Mouse (Mus musculus): ENCODE data around the gene Vps51. TPM values are rescaled to one million over a fixed set of nuclear protein-coding genes. Genes with fewer than 3 reads are reported as not detected.
"Not testable (repeated sequence)": the region's sequence is repeated elsewhere in the genome, so short reads cannot be mapped to it uniquely, and the experiment has no call there.

Gene Vps51
- total and polyA plus RNA-seq, 2 experiments from 2014 or later: 91.2 to 102 TPM

GRCm38 (mm10) chr19:6046294-6047153, 30.5 kb downstream of the Vps51 start, which contains the start of gene Syvn1:
Gene Syvn1, plus strand, starts transcription at chr19:6046576.
- under 1% methylated on average over 65 of the region's 65 CpGs for WGBS
- peak within 1 kb of the TSS; percentile 99 for H3K27ac ChIP-seq
- H3K9ac ChIP-seq (replicated peaks; ENCODE audit: low read length): peak within 1 kb of the TSS; percentile 74
- ATAC-seq (peak; percentile 92), DNase-seq (ENCODE audit: low spot score) (peak; percentile 96)
- peaks cover 13% of the 10 kb centered on the region for H3K4me1 ChIP-seq (ENCODE audit: insufficient read depth, low read length)
- no peaks in the 10 kb centered on the region for H3K9me3 ChIP-seq (ENCODE audit: low read length)
- peak; percentile 16; the same call in 1 of the 2 replicates for TF ChIP-seq CTCF (IDR thresholded peaks at IDR 0.05; ENCODE audit: low read depth)
- H3K36me3 ChIP-seq (ENCODE audit: insufficient read depth, low read length): peaks cover 31% of the 10 kb centered on the region
- H3K4me2 ChIP-seq (ENCODE audit: low read depth, low read length): peak within 1 kb of the TSS; percentile 97
- H3K4me3 ChIP-seq (ENCODE audit: low read length): peak within 1 kb of the TSS; percentile 87
- no peaks in the 10 kb centered on the region for H3K27me3 ChIP-seq (ENCODE audit: insufficient read depth, low read length)

GRCm38 (mm10) chr19:6045366-6046293, 31.4 kb downstream of the Vps51 start:
- WGBS: 14% methylated on average over 20 of the region's 20 CpGs
- no peak for DNase-seq (ENCODE audit: low spot score)

GRCm38 (mm10) chr19:6044102-6044501, 32.9 kb downstream of the Vps51 start:
- not testable (repeated sequence) for H3K4me3 ChIP-seq (ENCODE audit: low read length); H3K27me3 ChIP-seq (ENCODE audit: insufficient read depth, low read length); H3K36me3 ChIP-seq (ENCODE audit: insufficient read depth, low read length); H3K9me3 ChIP-seq (ENCODE audit: low read length); H3K9ac ChIP-seq (replicated peaks; ENCODE audit: low read length); H3K4me2 ChIP-seq (ENCODE audit: low read depth, low read length); H3K27ac ChIP-seq; ATAC-seq
- DNase-seq (ENCODE audit: low spot score): peak; percentile 73
- peak; percentile 57 for TF ChIP-seq CTCF (IDR thresholded peaks at IDR 0.05; ENCODE audit: low read depth)
- WGBS: 52% methylated on average over 4 of the region's 4 CpGs
- H3K4me1 ChIP-seq (ENCODE audit: insufficient read depth, low read length): peaks cover 13% of the 10 kb centered on the region

More at GRCm38 (mm10) chr19:6045366-6046293, 31.4 kb downstream of the Vps51 start:
- Histone ChIP-seq H3K4me1 (ENCODE audit: insufficient read depth, low read length) (peaks cover 13% of the 10 kb centered on the region), H3K36me3 (ENCODE audit: insufficient read depth, low read length) (peaks cover 22% of the 10 kb centered on the region), H3K4me3 (ENCODE audit: low read length) (peak overlapping the region; percentile 87), H3K9me3 (ENCODE audit: low read length) (no peaks in the 10 kb centered on the region), H3K4me2 (ENCODE audit: low read depth, low read length) (peak overlapping the region; percentile 97), H3K9ac (replicated peaks; ENCODE audit: low read length) (peak overlapping the region; percentile 74), H3K27ac (peak overlapping the region; percentile 99), H3K27me3 (ENCODE audit: insufficient read depth, low read length) (no peaks in the 10 kb centered on the region)
- TF ChIP-seq CTCF (IDR thresholded peaks at IDR 0.05; ENCODE audit: low read depth): peak; percentile 33
- ATAC-seq: peak; percentile 30

DNA sequence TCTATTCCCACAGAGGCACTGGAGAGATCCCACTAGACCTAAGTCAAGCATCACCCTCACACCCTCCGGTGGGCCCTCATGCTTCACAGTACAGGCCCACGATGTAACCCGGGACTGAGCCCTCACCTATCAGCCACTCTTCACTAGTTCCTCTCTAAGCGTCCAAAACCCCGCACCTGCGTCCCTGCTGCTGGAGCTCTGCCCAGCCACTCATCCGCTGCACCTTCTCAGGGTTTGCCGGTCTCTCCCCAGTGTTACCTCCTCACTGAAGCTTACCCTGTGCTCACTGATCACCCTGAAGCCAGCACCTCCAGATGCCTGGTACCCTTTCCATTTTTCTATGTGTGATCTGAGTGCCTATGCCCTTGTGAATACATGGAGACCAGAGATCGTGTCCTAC, 34.7 kb downstream of the Vps51 start:
- no peaks in the 10 kb centered on the region for H3K27me3 ChIP-seq (ENCODE audit: insufficient read depth, low read length)
- H3K4me2 ChIP-seq (ENCODE audit: low read depth, low read length): no peak overlapping the region
- no peak overlapping the region for H3K9ac ChIP-seq (replicated peaks; ENCODE audit: low read length)
- peaks cover 4% of the 10 kb centered on the region; the same call in 1 of the 2 replicates for H3K4me1 ChIP-seq (ENCODE audit: insufficient read depth, low read length)
- WGBS: 63% methylated on average over 9 of the region's 9 CpGs
- no peaks in the 10 kb centered on the region for H3K9me3 ChIP-seq (ENCODE audit: low read length)
- no peak overlapping the region for H3K4me3 ChIP-seq (ENCODE audit: low read length)
- DNase-seq (ENCODE audit: low spot score) (no peak), ATAC-seq (no peak)
- no peak for TF ChIP-seq CTCF (IDR thresholded peaks at IDR 0.05; ENCODE audit: low read depth)
- no peaks in the 10 kb centered on the region for H3K36me3 ChIP-seq (ENCODE audit: insufficient read depth, low read length)
- no peak overlapping the region for H3K27ac ChIP-seq

DNA sequence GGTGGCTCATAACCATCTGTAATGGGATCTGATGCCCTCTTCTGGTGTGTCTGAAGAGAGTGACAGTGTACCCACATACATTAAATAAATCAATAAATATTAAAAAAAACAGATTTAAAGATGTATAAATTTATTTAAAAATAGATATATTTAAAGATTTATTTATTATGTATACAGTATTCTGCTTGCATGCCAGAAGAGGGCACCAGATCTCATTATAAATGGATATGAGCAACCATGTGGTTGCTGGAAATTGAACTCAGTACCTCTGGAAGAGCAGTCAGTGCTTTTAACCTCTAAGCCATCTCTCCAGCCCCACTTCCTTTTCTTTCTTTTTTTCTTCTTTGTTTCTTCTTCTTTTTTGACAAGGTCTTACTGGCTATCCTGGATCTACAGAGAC, 37.0 kb downstream of the Vps51 start:
- no peaks in the 10 kb centered on the region for H3K36me3 ChIP-seq (ENCODE audit: insufficient read depth, low read length)
- no peak overlapping the region for H3K27ac ChIP-seq
- no peaks in the 10 kb centered on the region for H3K9me3 ChIP-seq (ENCODE audit: low read length)
- no peak for ATAC-seq
- H3K4me2 ChIP-seq (ENCODE audit: low read depth, low read length): no peak overlapping the region
- no peaks in the 10 kb centered on the region for H3K27me3 ChIP-seq (ENCODE audit: insufficient read depth, low read length)
- no peak for TF ChIP-seq CTCF (IDR thresholded peaks at IDR 0.05; ENCODE audit: low read depth)
- DNase-seq (ENCODE audit: low spot score): no peak
- no peak overlapping the region for H3K4me3 ChIP-seq (ENCODE audit: low read length)
- H3K9ac ChIP-seq (replicated peaks; ENCODE audit: low read length): no peak overlapping the region
- no peaks in the 10 kb centered on the region for H3K4me1 ChIP-seq (ENCODE audit: insufficient read depth, low read length)

DNA sequence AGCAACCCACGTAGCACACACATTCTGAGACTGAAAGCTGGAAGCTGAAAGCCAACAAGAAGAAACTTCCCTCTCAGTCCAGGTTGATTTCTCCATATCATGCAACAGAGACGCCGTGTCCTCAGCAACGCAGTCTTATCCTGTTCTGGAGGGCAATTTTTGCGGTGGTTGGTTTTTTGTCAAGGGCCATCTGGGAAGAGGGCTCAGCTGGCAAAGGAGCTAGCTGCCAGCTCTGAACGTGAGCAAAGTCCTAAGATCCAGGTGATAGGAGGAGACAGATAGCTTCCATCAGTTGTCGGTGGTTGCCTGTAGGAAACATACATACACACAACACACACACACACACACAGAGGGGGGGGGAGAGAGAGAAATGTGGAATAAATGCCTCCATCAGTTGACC, 38.7 kb downstream of the Vps51 start:
- TF ChIP-seq CTCF (IDR thresholded peaks at IDR 0.05; ENCODE audit: low read depth): no peak
- H3K4me3 ChIP-seq (ENCODE audit: low read length): no peak overlapping the region
- no peak for ATAC-seq
- no peak for DNase-seq (ENCODE audit: low spot score)
- no peaks in the 10 kb centered on the region for H3K9me3 ChIP-seq (ENCODE audit: low read length)
- 76% methylated on average over 7 of the region's 7 CpGs for WGBS
- H3K27me3 ChIP-seq (ENCODE audit: insufficient read depth, low read length): no peaks in the 10 kb centered on the region
- no peak overlapping the region for H3K27ac ChIP-seq
- H3K36me3 ChIP-seq (ENCODE audit: insufficient read depth, low read length): no peaks in the 10 kb centered on the region
- no peak overlapping the region for H3K9ac ChIP-seq (replicated peaks; ENCODE audit: low read length)
- H3K4me2 ChIP-seq (ENCODE audit: low read depth, low read length): no peak overlapping the region
- no peaks in the 10 kb centered on the region for H3K4me1 ChIP-seq (ENCODE audit: insufficient read depth, low read length)

Data from hindbrain, postnatal 0 days (tissue).